Mouse (Mus musculus) lung, postnatal 0 days (tissue): Measurements from ENCODE around the gene Fkbp11. TPM values are rescaled to one million over a fixed set of nuclear protein-coding genes. Genes with fewer than 3 reads are reported as not detected.
"Not testable (repeated sequence)": the region's sequence is repeated elsewhere in the genome, so short reads cannot be mapped to it uniquely, and the experiment has no call there.

ENCODE experiments used
- ATAC-seq: fragments of 200-750 bp; cut with Nextera tagmentation; 2 replicates; pipeline ENCODE4 v1.8.0; 2017; ENCODE audit warnings: moderate library complexity
- DNase-seq: peaks from one replicate; pipeline ENCODE4 v3.0.0-alpha.2; 2016; ENCODE audit warnings: low spot score
- H3K27ac ChIP-seq: fragments of 300-500 bp; sonication (generic); 2 replicates; pipeline ENCODE4 v1.5.1; 2014; ENCODE audit warnings: antibody characterized with exemption, mild to moderate bottlenecking, low read length, mixed read lengths
- H3K27me3 ChIP-seq: fragments of 300-500 bp; sonication (generic); replicated peaks from 2 replicates; pipeline ENCODE4 v1.6.1; 2014; ENCODE audit warnings: low read length, mixed read lengths; ENCODE audit not compliant: insufficient read depth
- H3K36me3 ChIP-seq: fragments of 300-500 bp; sonication (generic); 2 replicates; pipeline ENCODE4 v1.6.1; 2014; ENCODE audit warnings: low read length, mixed read lengths; ENCODE audit not compliant: insufficient read depth
- H3K4me1 ChIP-seq: fragments of 300-500 bp; sonication (generic); 2 replicates; pipeline ENCODE4 v1.6.1; 2014; ENCODE audit warnings: antibody characterized with exemption, low read depth, low read length, mixed read lengths; ENCODE audit not compliant: insufficient read depth
- H3K4me2 ChIP-seq: fragments of 300-500 bp; sonication (generic); replicated peaks from 2 replicates; pipeline ENCODE4 v1.6.1; 2014; ENCODE audit warnings: low read depth, mild to moderate bottlenecking, low read length, moderate library complexity, mixed read lengths
- H3K4me3 ChIP-seq: fragments of 300-500 bp; sonication (generic); 2 replicates; pipeline ENCODE4 v1.5.1; 2014; ENCODE audit warnings: low read depth, low read length
- H3K9ac ChIP-seq: fragments of 300-500 bp; sonication (generic); replicated peaks from 2 replicates; pipeline ENCODE4 v1.6.1; 2014; ENCODE audit warnings: low read depth, mild to moderate bottlenecking
- H3K9me3 ChIP-seq: fragments of 300-500 bp; sonication (generic); 2 replicates; pipeline ENCODE4 v1.6.1; 2016; ENCODE audit warnings: low read length, mixed read lengths
- CTCF ChIP-seq: IDR thresholded peaks from 2 replicates; pipeline ENCODE4 v1.5.1; 2016; ENCODE audit warnings: antibody characterized with exemption, mild to moderate bottlenecking
- EP300 ChIP-seq: IDR thresholded peaks from 2 replicates; pipeline ENCODE4 v1.6.1; 2016; ENCODE audit warnings: antibody characterized with exemption, mild to moderate bottlenecking, control low read depth
- WGBS: fragments of 180-500 bp; shearing (Covaris S2); extraction: QIAGEN DNeasy Blood & Tissue Kit; methylation state at CpG from one replicate; pipeline ENCODE4 v1.1.7; 2014; 5-methylcytosine and 5-hydroxymethylcytosine counted together
- polyA plus RNA-seq: library from polyadenylated mRNA; unstranded; fragments of >200 nt; fragmentation: Nextera tagmentation; extraction: Ambion mirVana; gene quantifications from 2 replicates; pipeline ENCODE4 v1.2.1, GENCODE M21; 2015

Gene Fkbp11
- polyA plus RNA-seq, 1 experiment from 2014 or later, result 45.5 TPM

- TF ChIP-seq CTCF, result peak; percentile 47
- TF ChIP-seq EP300, result no peak
- peaks cover 8% of the 10 kb centered on the region; the same call in 1 of the 2 replicates for H3K4me1 ChIP-seq
- WGBS, result 0% methylated on average over 18 of the region's 24 CpGs
- no peaks in the 10 kb centered on the region for H3K36me3 ChIP-seq
- H3K27ac ChIP-seq, result peak overlapping the region; percentile 86
- H3K9ac ChIP-seq, result peak overlapping the region; percentile 70
- H3K9me3 ChIP-seq, result no peaks in the 10 kb centered on the region
- H3K4me3 ChIP-seq, result peak overlapping the region; percentile 95
- H3K4me2 ChIP-seq, result peak overlapping the region; percentile 97
- ATAC-seq (peak; percentile 85), DNase-seq (peak; percentile 93)
- H3K27me3 ChIP-seq, result no peaks in the 10 kb centered on the region
These were observed 34.2 kb upstream of the Fkbp11 start for GRCm38 (mm10) chr15:98762201-98762621.

GRCm38 (mm10) chr15:98754125-98754524 lies 26.1 kb upstream of the Fkbp11 start:
- no peak overlapping the region for H3K4me3 ChIP-seq
- ATAC-seq (no peak), DNase-seq (no peak)
- no peak overlapping the region for H3K4me2 ChIP-seq
- H3K27me3 ChIP-seq, result no peaks in the 10 kb centered on the region
- no peaks in the 10 kb centered on the region for H3K9me3 ChIP-seq
- TF ChIP-seq EP300 (no peak), CTCF (no peak)
- H3K4me1 ChIP-seq, result no peaks in the 10 kb centered on the region
- WGBS, result 95% methylated on average over 2 of the region's 2 CpGs
- H3K27ac ChIP-seq, result no peak overlapping the region
- no peaks in the 10 kb centered on the region for H3K36me3 ChIP-seq
- H3K9ac ChIP-seq, result no peak overlapping the region

GRCm38 (mm10) chr15:98753021-98753423 lies 25.0 kb upstream of the Fkbp11 start:
- no peaks in the 10 kb centered on the region for H3K4me1 ChIP-seq
- WGBS, result 62% methylated on average over 8 of the region's 8 CpGs
- ATAC-seq, result no peak

GRCm38 (mm10) chr15:98749093-98749492 lies 21.1 kb upstream of the Fkbp11 start:
- Histone ChIP-seq H3K9me3 (no peaks in the 10 kb centered on the region), H3K4me2 (no peak overlapping the region), H3K27me3 (no peaks in the 10 kb centered on the region), H3K9ac (no peak overlapping the region), H3K27ac (no peak overlapping the region), H3K4me1 (peaks cover 9% of the 10 kb centered on the region; the same call in 1 of the 2 replicates), H3K4me3 (no peak overlapping the region), H3K36me3 (no peaks in the 10 kb centered on the region)
- ATAC-seq (no peak), DNase-seq (no peak)
- no peak for TF ChIP-seq CTCF
- WGBS, result 75% methylated on average over 2 of the region's 2 CpGs

More at GRCm38 (mm10) chr15:98753021-98753423, 25.0 kb upstream of the Fkbp11 start:
- no peak overlapping the region for H3K4me2 ChIP-seq
- no peak overlapping the region for H3K4me3 ChIP-seq
- no peak overlapping the region for H3K9ac ChIP-seq
- no peaks in the 10 kb centered on the region for H3K9me3 ChIP-seq
- H3K36me3 ChIP-seq, result no peaks in the 10 kb centered on the region
- no peak for DNase-seq
- no peaks in the 10 kb centered on the region for H3K27me3 ChIP-seq
- H3K27ac ChIP-seq, result no peak overlapping the region
- no peak for TF ChIP-seq CTCF
- no peak for TF ChIP-seq EP300

- ATAC-seq (no peak), DNase-seq (no peak)
- Histone ChIP-seq H3K27ac (0 out of 2 replicates have a peak overlapping the region, but pooled peaks have one; percentile 43), H3K4me2 (no peak overlapping the region), H3K27me3 (no peaks in the 10 kb centered on the region), H3K4me1 (peaks cover 12% of the 10 kb centered on the region; the same call in 1 of the 2 replicates), H3K9me3 (no peaks in the 10 kb centered on the region), H3K4me3 (no peak overlapping the region), H3K36me3 (0 out of 2 replicates have a peak, but pooled peaks cover 2% of the 10 kb centered on the region), H3K9ac (no peak overlapping the region)
- WGBS, result 63% methylated on average over 6 of the region's 6 CpGs
- TF ChIP-seq CTCF, result no peak
- no peak for TF ChIP-seq EP300
These were observed 19.3 kb upstream of the Fkbp11 start for GRCm38 (mm10) chr15:98747296-98747695.

- no peaks in the 10 kb centered on the region for H3K9me3 ChIP-seq
- no peak overlapping the region for H3K4me2 ChIP-seq
- WGBS, result 47% methylated on average over 10 of the region's 10 CpGs
- TF ChIP-seq CTCF, result no peak
- no peak for TF ChIP-seq EP300
- peaks cover 12% of the 10 kb centered on the region; the same call in 1 of the 2 replicates for H3K4me1 ChIP-seq
- DNase-seq (peak; percentile 50), ATAC-seq (no peak)
- H3K27me3 ChIP-seq, result no peaks in the 10 kb centered on the region
- H3K36me3 ChIP-seq, result 0 out of 2 replicates have a peak, but pooled peaks cover 2% of the 10 kb centered on the region
- no peak overlapping the region for H3K9ac ChIP-seq
- no peak overlapping the region for H3K4me3 ChIP-seq
- peak overlapping the region; percentile 43; the same call in 1 of the 2 replicates for H3K27ac ChIP-seq
These were observed 18.5 kb upstream of the Fkbp11 start for GRCm38 (mm10) chr15:98746344-98746965.

- WGBS, result 74% methylated on average over 3 of the region's 3 CpGs
- not testable (repeated sequence) for H3K9me3 ChIP-seq
- peaks cover 19% of the 10 kb centered on the region for H3K36me3 ChIP-seq
These were observed 15.9 kb upstream of the Fkbp11 start for GRCm38 (mm10) chr15:98743863-98744262.

More at GRCm38 (mm10) chr15:98743863-98744262, 15.9 kb upstream of the Fkbp11 start:
- not testable (repeated sequence) for H3K4me2 ChIP-seq, H3K27me3 ChIP-seq, H3K4me3 ChIP-seq, H3K9ac ChIP-seq, ATAC-seq
- Histone ChIP-seq H3K27ac (peak overlapping the region; percentile 94), H3K4me1 (peaks cover 12% of the 10 kb centered on the region; the same call in 1 of the 2 replicates)
- peak; percentile 50 for DNase-seq
